25 mouse cellular contexts compared by ENCODE assay signal in the genomic region with DNA sequence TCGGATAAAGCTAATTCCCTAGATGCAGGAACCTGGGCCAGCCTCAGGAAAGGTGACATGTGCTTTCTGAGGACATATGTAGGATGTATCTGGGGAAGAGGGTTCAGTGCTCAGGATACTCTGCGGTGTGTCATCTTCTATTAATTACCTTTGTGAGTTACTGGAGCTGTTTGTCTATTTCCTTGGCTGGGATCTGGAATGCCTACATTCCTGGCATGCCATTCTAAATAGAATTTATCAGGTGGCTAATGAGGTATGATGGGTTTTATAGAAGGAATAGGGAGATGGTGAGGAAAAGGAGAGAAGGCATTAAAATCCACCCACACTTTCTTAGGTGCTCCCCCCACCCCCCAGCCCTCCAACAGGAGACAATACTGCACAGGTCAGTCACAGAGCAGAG.
DNase-seq lines count a peak whose midpoint lies in the region; ATAC-seq and TF ChIP-seq lines count a peak whose summit lies in the region.
"Had no signal": no experiment of that assay in that cellular context is flagged by ENCODE, and none has a peak within 500 bp of the region (broad histone marks: within the 10 kb centered on the region; RNA-seq: fewer than 3 reads in every experiment).

No protein-coding gene starts in this region.

- H3K9me3 ChIP-seq in heart, embryonic 14.5 days (ENCODE audit: control insufficient read depth, low read length) = no peaks in the 10 kb centered on the region
- H3K9me3 ChIP-seq in heart, embryonic 11.5 days (replicated peaks; ENCODE audit: control insufficient read depth, low read length) = no peaks in the 10 kb centered on the region
- no peaks in the 10 kb centered on the region for H3K9me3 ChIP-seq in kidney, embryonic 16.5 days (ENCODE audit: low read length)
- H3K9me3 ChIP-seq in midbrain, postnatal 0 days (ENCODE audit: low read length) = no peaks in the 10 kb centered on the region
- H3K9me3 ChIP-seq: limb, embryonic 12.5 days; liver, embryonic 12.5 days; neural tube, embryonic 15.5 days had no signal

- TF ChIP-seq CTCF in midbrain, postnatal 0 days (IDR thresholded peaks at IDR 0.05) = no peak

- H3K4me3 ChIP-seq in heart, embryonic 14.5 days (ENCODE audit: control insufficient read depth in 1 of 2, insufficient read depth in 1 of 2, low read depth in 1 of 2, low read length in 2 of 2) = no peak overlapping the region
- no peak overlapping the region for H3K4me3 ChIP-seq in heart, embryonic 11.5 days (ENCODE audit: low read depth, low read length)
- no peak overlapping the region for H3K4me3 ChIP-seq in kidney, embryonic 16.5 days (ENCODE audit: low read length)
- H3K4me3 ChIP-seq in midbrain, postnatal 0 days (ENCODE audit: low read depth, low read length) = no peak overlapping the region
- H3K4me3 ChIP-seq: limb, embryonic 12.5 days; liver, embryonic 12.5 days; neural tube, embryonic 15.5 days had no signal

- H3K27ac ChIP-seq in heart, embryonic 14.5 days (replicated peaks in 1 of 2; ENCODE audit: control insufficient read depth in 1 of 2, insufficient read depth in 1 of 2, low read depth in 2 of 2, low read length in 2 of 2) = peak overlapping the region; percentile 61 to 76
- no peak overlapping the region for H3K27ac ChIP-seq in heart, embryonic 11.5 days (ENCODE audit: low read depth, low read length)
- H3K27ac ChIP-seq in kidney, embryonic 16.5 days (ENCODE audit: low read length) = peak overlapping the region; percentile 27; the same call in 1 of the 2 replicates
- no peak overlapping the region for H3K27ac ChIP-seq in midbrain, postnatal 0 days (ENCODE audit: low read depth, low read length)
- H3K27ac ChIP-seq: hindbrain, postnatal 0 days; limb, embryonic 12.5 days; liver, embryonic 12.5 days; neural tube, embryonic 15.5 days had no signal

- no peak overlapping the region for H3K9ac ChIP-seq in heart, embryonic 14.5 days (ENCODE audit: low read length)
- no peak overlapping the region for H3K9ac ChIP-seq in heart, embryonic 11.5 days (ENCODE audit: low read depth, low read length)
- H3K9ac ChIP-seq in kidney, embryonic 16.5 days (replicated peaks; ENCODE audit: low read length) = no peak overlapping the region
- no peak overlapping the region for H3K9ac ChIP-seq in midbrain, postnatal 0 days (replicated peaks; ENCODE audit: low read length, poor library complexity, severe bottlenecking)
- H3K9ac ChIP-seq: limb, embryonic 12.5 days; liver, embryonic 12.5 days; neural tube, embryonic 15.5 days had no signal

- no peak for ATAC-seq in heart, embryonic 14.5 days (ENCODE audit: insufficient number of reproducible peaks, insufficient read depth, low FRiP score, low read depth)
- ATAC-seq in heart, embryonic 11.5 days (replicated peaks; ENCODE audit: insufficient number of reproducible peaks, low FRiP score, low TSS enrichment) = no peak
- no peak for ATAC-seq in kidney, embryonic 16.5 days (ENCODE audit: low FRiP score, low TSS enrichment)
- ATAC-seq in midbrain, postnatal 0 days (ENCODE audit: low FRiP score) = no peak
- ATAC-seq: forebrain, embryonic 14.5 days; hindbrain, postnatal 0 days; intestine, embryonic 16.5 days; liver, embryonic 12.5 days had no signal

- 57% methylated on average over 2 of the region's 2 CpGs for WGBS in heart, embryonic 14.5 days
- 57% methylated on average over 2 of the region's 2 CpGs for WGBS in heart, embryonic 11.5 days (ENCODE audit: insufficient replicate concordance)
- 61% methylated on average over 2 of the region's 2 CpGs for WGBS in kidney, embryonic 16.5 days
- WGBS in midbrain, postnatal 0 days = 85% methylated on average over 2 of the region's 2 CpGs

- no peak for DNase-seq in kidney, postnatal 14 days
- DNase-seq in R1 (ENCODE audit: low read depth, low spot score) = peak; percentile 52
- peak; percentile 28 for DNase-seq in retina, postnatal 7 days (ENCODE audit: low read depth, low spot score)
- DNase-seq in midbrain, postnatal 0 days (ENCODE audit: low spot score) = no peak
- DNase-seq: adrenal gland, postnatal 10 days; cerebellum, adult 2 months; cerebellum, postnatal 25 days; embryo, embryonic 11 days; gastrocnemius, postnatal 14 days; heart, adult 18-20 months; kidney, postnatal 25 days; layer of hippocampus, postnatal 36 days; lung, adult 2 months; lung, postnatal 14 days; right cerebral cortex, postnatal 25 days had no signal

- H3K4me2 ChIP-seq in heart, embryonic 14.5 days (ENCODE audit: low read length) = no peak overlapping the region
- no peak overlapping the region for H3K4me2 ChIP-seq in heart, embryonic 11.5 days
- no peak overlapping the region for H3K4me2 ChIP-seq in kidney, embryonic 16.5 days (replicated peaks; ENCODE audit: low read depth, low read length)
- H3K4me2 ChIP-seq in midbrain, postnatal 0 days (ENCODE audit: low read depth, low read length, poor library complexity, severe bottlenecking) = no peak overlapping the region
- H3K4me2 ChIP-seq: limb, embryonic 12.5 days; liver, embryonic 12.5 days; midbrain, embryonic 11.5 days; neural tube, embryonic 15.5 days had no signal

- H3K36me3 ChIP-seq in heart, embryonic 14.5 days (ENCODE audit: control insufficient read depth, insufficient read depth, low read length) = no peaks in the 10 kb centered on the region
- no peaks in the 10 kb centered on the region for H3K36me3 ChIP-seq in heart, embryonic 11.5 days (ENCODE audit: control insufficient read depth, insufficient read depth, low read length)
- H3K36me3 ChIP-seq in kidney, embryonic 16.5 days (ENCODE audit: insufficient read depth, low read length) = no peaks in the 10 kb centered on the region
- H3K36me3 ChIP-seq in midbrain, postnatal 0 days (ENCODE audit: insufficient read depth, low read length) = no peaks in the 10 kb centered on the region
- H3K36me3 ChIP-seq: limb, embryonic 12.5 days; liver, embryonic 12.5 days; neural tube, embryonic 15.5 days had no signal

- H3K27me3 ChIP-seq in heart, embryonic 14.5 days (ENCODE audit: control insufficient read depth, insufficient read depth, low read length) = no peaks in the 10 kb centered on the region
- H3K27me3 ChIP-seq in heart, embryonic 11.5 days (ENCODE audit: control insufficient read depth, insufficient read depth, low read length) = no peaks in the 10 kb centered on the region
- H3K27me3 ChIP-seq in kidney, embryonic 16.5 days (ENCODE audit: insufficient read depth, low read length) = no peaks in the 10 kb centered on the region
- no peaks in the 10 kb centered on the region for H3K27me3 ChIP-seq in midbrain, postnatal 0 days (ENCODE audit: insufficient read depth, low read length)
- H3K27me3 ChIP-seq: limb, embryonic 12.5 days; liver, embryonic 12.5 days; neural tube, embryonic 15.5 days had no signal

- H3K4me1 ChIP-seq in heart, embryonic 14.5 days (ENCODE audit: control insufficient read depth in 2 of 2, insufficient read depth in 2 of 2, low read length in 2 of 2) = peaks cover 34 to 65% of the 10 kb centered on the region in 2 experiments
- peaks cover 36% of the 10 kb centered on the region for H3K4me1 ChIP-seq in heart, embryonic 11.5 days (ENCODE audit: control insufficient read depth, insufficient read depth, low read length)
- H3K4me1 ChIP-seq in kidney, embryonic 16.5 days (ENCODE audit: insufficient read depth, low read length) = peaks cover 43% of the 10 kb centered on the region
- H3K4me1 ChIP-seq in midbrain, postnatal 0 days (ENCODE audit: insufficient read depth, low read length) = peaks cover 5% of the 10 kb centered on the region; the same call in 1 of the 2 replicates

Comparison
In these comparisons a context has a peak if more than half of its experiments do, and no peak if none do; other contexts are left out.
1. H3K27ac ChIP-seq: peak in heart, embryonic 14.5 days (2 of 2) and kidney, embryonic 16.5 days (single experiment); none in heart, embryonic 11.5 days (single experiment) and midbrain, postnatal 0 days (single experiment).
2. DNase-seq: peak in R1 (single experiment) and retina, postnatal 7 days (single experiment); none in kidney, postnatal 14 days (single experiment) and midbrain, postnatal 0 days (single experiment).